Mouse (Mus musculus) gastrocnemius, adult 2 months (tissue): Measurements from ENCODE around the gene Abcc9. TPM values are rescaled to one million over a fixed set of nuclear protein-coding genes. Genes with fewer than 3 reads are reported as not detected.
"Not testable (repeated sequence)": the region's sequence is repeated elsewhere in the genome, so short reads cannot be mapped to it uniquely, and the experiment has no call there.

Source experiments
- DNase-seq: peaks from one replicate; pipeline ENCODE4 v3.0.0; 2022
- H3K27ac ChIP-seq: fragments of 200-600 bp; 2 replicates; pipeline ENCODE4 v1.8.1; 2022; ENCODE audit warnings: mild to moderate bottlenecking
- H3K4me3 ChIP-seq: fragments of 200-600 bp; 2 replicates; pipeline ENCODE4 v1.8.1; 2022; ENCODE audit warnings: mild to moderate bottlenecking, moderate library complexity
- CTCF ChIP-seq: fragments of 200-600 bp; IDR thresholded peaks from 2 replicates; pipeline ENCODE4 v1.8.1; 2022; ENCODE audit warnings: antibody characterized with exemption, mild to moderate bottlenecking, moderate library complexity
- intact Hi-C: fragments of 180-260 bp; cut with DNase I; formaldehyde crosslinking; loops from one replicate; pipeline ENCODE4 v1.15.1; 2025
- total RNA-seq, 2 experiments: library from RNA; stranded (reverse); gene quantifications; 2 replicates each; pipeline ENCODE4 v1.2.3; 2021

Abcc9 gene
- total RNA-seq, 2 experiments from 2014 or later = 123 to 135 TPM

DNA sequence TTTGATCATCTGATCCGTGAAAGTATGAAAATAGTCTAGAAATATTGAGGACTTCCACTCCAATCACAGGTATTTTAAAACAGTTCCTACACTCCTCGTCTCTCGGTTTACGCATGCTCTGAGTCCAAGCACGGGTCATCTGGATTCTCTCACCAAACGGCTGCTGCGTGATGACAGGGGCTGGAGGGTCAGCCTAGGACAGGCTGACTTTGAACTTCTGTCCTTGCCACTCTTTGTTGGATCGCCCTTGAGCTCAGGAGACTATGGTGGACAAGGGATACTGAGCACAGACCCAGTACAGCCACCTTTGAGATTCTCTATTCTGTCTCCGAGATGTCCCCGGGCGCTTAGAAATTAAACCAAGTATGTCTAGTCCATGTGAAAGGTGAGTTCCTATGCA, 12.4 kb downstream of the Abcc9 start:
- Histone ChIP-seq H3K4me3 (no peak overlapping the region), H3K27ac (no peak overlapping the region)
- no peak for TF ChIP-seq CTCF
- no peak for DNase-seq
- intact Hi-C loops = no loop called here

DNA sequence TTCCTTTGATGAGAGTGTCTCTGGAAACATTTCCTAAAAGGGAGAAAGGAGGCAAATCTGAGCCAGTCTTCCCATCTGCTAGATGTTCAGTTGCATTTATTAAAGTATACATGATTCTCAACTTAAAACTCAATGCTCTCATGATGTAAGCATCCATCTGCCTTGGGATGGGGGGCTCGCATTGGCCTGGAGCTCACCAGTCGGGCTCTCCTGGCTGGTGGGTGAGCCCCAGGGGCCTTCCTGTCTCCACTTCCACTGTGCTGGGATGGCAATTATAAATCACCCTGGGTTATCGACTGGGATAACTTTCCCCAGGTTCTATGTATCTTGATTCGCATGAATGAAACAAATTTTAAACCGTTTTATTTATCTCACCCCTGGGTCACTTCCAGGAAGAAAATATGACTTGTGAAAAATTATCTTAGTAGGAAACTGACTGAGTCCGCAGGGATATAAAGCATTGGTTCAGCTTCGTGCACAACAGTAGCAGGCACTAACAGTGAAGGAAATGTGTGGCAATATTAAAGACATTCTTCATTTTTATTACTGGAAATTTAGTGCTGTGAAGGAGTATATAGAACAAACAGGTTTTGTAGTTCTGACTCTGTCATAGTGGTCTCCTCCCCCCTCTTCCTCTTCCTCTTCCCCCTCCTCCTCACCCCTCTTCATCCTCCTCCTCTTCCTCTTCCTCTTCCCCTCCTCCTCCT, 19.0 kb downstream of the Abcc9 start:
- intact Hi-C loops = no loop called here
- no peak overlapping the region for H3K27ac ChIP-seq
- TF ChIP-seq CTCF = no peak
- H3K4me3 ChIP-seq = no peak overlapping the region
- DNase-seq = no peak

DNA sequence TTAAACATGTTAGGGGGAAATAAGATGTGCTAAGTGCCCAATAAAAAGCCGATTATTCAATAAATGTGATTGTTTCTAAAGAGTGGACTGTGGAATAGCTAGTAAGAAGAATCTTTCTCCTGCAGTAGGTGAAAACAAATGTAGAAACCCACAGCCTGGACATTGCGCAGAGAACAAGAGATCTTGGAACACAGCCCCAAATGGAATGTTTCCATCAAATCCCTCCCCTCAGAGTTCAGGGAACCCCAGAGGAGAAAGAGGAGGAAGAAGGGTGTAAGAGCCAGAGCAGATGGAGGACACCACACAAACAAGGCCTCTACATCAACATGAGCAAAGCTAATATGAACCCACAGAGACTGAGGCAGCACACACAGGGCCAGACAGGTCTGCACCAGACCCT, 32.1 kb downstream of the Abcc9 start:
- intact Hi-C loops = no loop called here
- H3K27ac ChIP-seq = peak overlapping the region; percentile 91
- no peak for DNase-seq
- H3K4me3 ChIP-seq = no peak overlapping the region
- no peak for TF ChIP-seq CTCF

DNA sequence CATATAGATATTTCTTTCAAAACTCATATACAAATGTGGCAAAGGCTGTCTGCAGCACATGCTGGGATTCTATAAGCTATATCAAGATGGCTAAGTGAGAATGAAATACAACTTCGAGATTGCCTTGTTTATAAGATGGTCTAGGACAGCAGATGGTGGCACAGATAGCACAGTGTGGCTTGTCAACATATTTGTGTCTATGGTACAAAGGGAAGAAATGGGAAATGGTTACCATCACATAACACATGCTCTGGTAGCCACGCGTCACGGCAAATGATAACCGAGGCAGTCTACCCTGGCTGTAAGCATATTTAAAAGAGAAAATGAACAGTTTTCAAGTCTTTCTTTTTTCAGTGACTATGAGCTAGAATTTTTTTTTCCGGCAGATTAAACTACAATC, 32.8 kb downstream of the Abcc9 start:
- TF ChIP-seq CTCF = no peak
- DNase-seq = no peak
- Histone ChIP-seq H3K27ac (peak overlapping the region; percentile 91), H3K4me3 (no peak overlapping the region)
- intact Hi-C loops = no loop called here

DNA sequence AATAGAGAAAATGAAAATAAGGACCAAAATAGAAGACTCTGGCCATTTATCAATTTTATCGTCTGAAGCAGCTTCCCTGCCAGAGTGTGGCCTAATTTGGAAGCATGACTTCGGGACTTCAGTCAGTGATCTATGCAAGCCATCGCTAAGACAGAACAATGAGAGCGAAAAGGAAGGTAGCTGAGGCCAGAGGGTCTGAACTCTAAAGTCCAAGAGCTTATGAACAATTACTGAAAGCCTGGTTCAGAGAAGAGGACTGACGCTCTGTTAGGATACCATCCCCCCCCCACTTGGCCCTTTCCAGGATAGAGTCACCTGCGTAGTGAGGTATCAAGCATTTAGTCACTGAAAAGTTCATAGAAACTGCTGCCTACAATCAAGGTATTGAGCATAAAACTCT, 33.3 kb downstream of the Abcc9 start:
- no peak for DNase-seq
- peak overlapping the region; percentile 46 for H3K4me3 ChIP-seq
- intact Hi-C loops = no loop called here
- peak overlapping the region; percentile 91 for H3K27ac ChIP-seq
- TF ChIP-seq CTCF = no peak

DNA sequence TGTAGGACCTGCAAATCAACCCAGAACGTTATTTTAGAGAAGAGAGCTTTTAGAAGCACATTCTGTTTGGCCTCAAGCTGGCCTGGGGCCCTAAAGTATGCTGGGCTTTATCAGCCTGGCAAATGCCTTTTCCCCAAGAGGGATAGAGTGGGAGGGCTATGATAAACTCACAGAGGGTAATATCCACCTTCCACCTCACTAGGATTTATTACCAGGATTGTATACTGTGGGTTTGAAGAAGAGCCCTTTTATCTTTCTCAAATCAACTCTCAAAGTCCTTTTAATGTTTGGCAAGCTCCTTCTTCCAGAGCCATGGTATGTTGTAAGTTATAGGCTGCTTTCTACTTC, 33.7 kb downstream of the Abcc9 start:
- no peak for TF ChIP-seq CTCF
- Histone ChIP-seq H3K4me3 (peak overlapping the region; percentile 46), H3K27ac (peak overlapping the region; percentile 91)
- intact Hi-C loops = no loop called here
- no peak for DNase-seq

DNA sequence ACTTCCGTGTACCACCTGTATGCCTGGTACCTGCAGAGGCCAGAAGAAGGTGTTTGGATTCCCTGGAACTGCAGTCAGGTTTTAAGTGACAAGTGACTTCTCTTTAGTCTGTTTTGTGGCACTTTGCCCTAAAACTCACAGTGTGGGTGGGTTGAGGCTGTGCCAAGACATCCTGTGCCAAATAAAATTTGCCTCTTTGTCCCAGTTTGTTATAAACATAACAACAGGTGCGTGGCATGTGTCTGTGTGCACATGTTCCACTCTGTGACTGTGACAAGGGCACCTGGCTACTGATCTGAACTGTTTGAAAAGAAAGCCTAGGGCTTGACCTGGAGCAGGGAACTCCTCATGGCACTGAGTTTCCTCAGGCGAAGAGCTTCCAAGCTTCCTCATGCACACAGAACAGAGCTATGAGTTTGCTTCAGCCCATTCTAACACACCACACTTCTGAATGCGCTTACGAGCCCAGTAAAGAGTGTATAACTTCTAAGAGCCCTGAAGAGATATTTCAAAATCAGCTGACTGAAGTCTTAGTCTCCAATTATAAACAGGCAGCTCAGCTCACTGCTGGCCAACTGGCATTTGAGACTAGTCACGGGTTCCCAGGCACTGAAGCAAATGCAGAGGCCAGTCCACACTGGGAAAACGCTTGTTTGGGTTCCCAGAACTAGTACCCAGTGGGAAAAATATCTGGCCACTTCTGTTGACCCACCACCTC, 34.3 kb downstream of the Abcc9 start:
- no peak for TF ChIP-seq CTCF
- peak overlapping the region; percentile 91 for H3K27ac ChIP-seq
- intact Hi-C loops = no loop called here
- peak overlapping the region; percentile 46 for H3K4me3 ChIP-seq
- peak; percentile 86 for DNase-seq

DNA sequence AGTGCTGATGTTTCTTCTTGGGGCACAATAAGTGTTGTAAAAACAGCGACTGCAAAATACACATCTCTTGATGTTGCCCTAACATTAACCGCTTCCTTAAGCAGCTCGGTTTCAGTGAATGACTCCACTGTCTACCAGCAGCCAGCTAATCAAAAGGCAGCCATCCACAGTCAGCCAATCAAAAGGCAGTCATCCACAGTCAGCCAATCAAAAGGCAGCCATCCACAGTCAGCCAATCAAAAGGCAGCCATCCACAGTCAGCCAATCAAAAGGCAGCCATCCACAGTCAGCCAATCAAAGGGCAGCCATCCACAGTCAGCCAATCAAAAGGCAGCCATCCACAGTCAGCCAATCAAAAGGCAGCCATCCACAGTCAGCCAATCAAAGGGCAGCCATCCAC, 40.1 kb downstream of the Abcc9 start:
- H3K27ac ChIP-seq, H3K4me3 ChIP-seq, intact Hi-C loops, DNase-seq: not testable (repeated sequence)

DNA sequence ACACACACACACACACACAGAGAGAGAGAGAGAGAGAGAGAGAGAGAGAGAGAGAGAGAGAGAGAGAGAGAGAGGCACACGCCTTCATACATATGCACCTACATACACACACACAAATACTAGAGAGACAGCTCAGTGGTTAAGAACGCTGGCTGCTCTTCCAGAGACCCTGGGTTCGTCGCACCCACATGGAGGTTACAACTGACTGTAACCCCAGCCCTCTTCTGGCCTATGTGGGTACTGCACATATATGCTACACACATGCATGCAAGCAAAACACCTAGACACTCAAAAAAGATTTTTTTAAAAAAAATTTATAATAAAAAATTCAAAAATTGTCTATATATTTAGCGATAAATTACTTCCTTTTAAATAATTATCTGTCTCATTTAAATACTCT, 43.1 kb downstream of the Abcc9 start:
- no peak overlapping the region for H3K27ac ChIP-seq
- no peak for DNase-seq
- TF ChIP-seq CTCF = peak; percentile 50
- intact Hi-C loops = no loop called here
- H3K4me3 ChIP-seq = no peak overlapping the region

DNA sequence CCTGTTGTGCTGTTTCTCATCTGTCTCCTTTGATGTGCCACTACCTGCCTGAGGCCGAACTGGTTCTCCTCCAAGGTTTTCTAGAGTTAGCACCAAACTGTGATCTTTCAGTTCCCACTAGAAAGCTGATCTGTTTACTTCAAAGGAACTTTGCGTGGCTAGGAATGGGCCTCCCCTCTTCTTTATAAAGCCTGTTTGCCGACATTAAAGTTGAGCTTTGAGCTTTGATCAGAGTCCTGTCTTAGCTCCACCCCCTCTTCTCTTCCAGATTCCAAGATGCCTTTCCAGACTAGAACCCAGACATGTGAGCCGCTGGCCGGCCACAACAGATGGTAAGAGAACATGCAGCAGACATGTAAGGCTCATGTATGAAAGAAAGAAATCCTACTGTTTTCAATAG, 47.6 kb downstream of the Abcc9 start:
- no peak for DNase-seq
- H3K27ac ChIP-seq = peak overlapping the region; percentile 52
- no peak overlapping the region for H3K4me3 ChIP-seq
- TF ChIP-seq CTCF = no peak
- intact Hi-C loops = no loop called here

DNA sequence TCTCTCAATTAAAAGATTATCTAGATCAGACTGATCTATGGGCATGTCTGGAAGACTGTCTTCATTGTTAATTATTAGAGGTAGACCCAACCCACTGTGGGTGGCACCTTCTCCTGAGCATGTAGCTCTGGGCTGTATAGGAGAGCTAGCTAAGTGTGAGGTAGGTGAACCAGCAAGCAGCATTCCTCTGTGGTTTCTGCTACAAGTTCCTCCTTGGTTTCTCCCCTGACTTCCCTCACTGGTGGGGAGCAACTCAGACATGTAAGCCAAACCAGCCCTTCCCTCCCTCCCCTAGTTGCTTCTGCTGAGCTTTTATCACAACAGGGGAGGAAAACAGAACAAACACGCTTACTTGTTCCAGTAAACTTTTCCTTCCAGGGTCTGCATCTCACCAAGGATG, 49.9 kb downstream of the Abcc9 start:
- intact Hi-C loops = no loop called here
- DNase-seq = no peak
- Histone ChIP-seq H3K4me3 (no peak overlapping the region), H3K27ac (peak overlapping the region; percentile 25; the same call in 1 of the 2 replicates)
- TF ChIP-seq CTCF = no peak

DNA sequence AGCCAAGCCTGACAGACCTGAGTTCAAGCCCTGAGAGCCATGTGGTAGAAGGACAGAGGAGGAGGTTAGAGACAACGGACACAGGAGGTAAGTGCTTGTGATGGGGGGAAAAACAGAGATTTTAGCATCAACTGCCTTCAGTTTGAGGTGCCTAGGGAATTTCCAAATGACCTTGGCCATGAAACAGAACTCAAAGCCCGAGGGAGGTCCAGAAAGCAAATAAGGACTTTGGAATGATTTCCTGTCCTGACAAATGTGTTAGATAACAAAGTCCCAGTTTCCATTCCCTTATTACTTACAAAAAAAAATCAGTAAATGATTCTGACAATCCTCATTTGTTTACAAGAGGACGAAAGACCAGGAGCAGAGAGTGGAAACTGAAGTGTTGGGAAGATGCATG, 52.8 kb downstream of the Abcc9 start:
- peak overlapping the region; percentile 40 for H3K27ac ChIP-seq
- DNase-seq = no peak
- no peak for TF ChIP-seq CTCF
- no peak overlapping the region for H3K4me3 ChIP-seq
- intact Hi-C loops = no loop called here

DNA sequence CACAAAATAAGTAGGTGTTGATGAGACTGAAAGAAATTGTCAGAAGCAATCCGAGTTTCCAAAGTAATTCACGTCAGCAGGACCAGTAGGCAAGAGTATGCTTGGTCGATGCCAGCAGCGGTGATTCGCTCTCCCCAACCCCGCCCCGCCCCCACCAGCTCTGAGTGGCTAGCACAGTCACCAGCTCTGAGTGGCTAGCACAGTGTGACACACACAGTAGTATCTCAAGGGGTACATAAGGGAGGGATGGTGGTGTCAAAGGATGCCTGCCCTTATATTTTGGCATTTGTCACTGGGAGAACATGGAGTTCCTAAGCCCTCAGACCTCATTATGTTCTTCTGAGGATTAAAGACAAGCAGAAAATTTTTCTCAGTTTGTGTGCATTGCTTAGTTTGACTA, 56.6 kb downstream of the Abcc9 start:
- TF ChIP-seq CTCF = no peak
- H3K4me3 ChIP-seq = no peak overlapping the region
- no peak for DNase-seq
- intact Hi-C loops = no loop called here
- H3K27ac ChIP-seq = no peak overlapping the region

DNA sequence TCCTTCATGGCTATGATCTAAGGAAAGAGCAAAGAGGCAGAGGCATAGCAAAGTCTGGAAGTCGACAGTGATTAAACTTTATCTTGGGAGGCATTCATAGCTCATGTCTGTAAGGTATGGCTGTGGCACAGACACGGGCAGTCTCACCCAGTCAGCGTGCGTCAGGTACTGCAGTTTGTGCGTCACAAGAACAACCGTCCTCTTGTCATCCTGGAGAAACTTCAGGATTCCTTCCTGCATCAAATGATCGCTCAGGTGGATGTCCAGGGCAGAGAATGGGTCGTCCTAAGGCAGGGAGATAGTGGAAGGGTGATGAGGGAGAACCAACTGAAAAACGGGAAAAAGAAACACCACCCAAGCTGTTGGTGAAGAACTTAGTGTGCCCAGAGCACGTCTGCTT, 62.8 kb downstream of the Abcc9 start:
- intact Hi-C loops = no loop called here
- H3K4me3 ChIP-seq = no peak overlapping the region
- TF ChIP-seq CTCF = no peak
- H3K27ac ChIP-seq = no peak overlapping the region
- DNase-seq = no peak
